Mouse (Mus musculus): Measurements from ENCODE around the gene Rdh5. TPM values are rescaled to one million over a fixed set of nuclear protein-coding genes. Genes with fewer than 3 reads are reported as not detected.

The Rdh5 gene
- polyA plus RNA-seq, 1 experiment: 37.0 TPM

DNA sequence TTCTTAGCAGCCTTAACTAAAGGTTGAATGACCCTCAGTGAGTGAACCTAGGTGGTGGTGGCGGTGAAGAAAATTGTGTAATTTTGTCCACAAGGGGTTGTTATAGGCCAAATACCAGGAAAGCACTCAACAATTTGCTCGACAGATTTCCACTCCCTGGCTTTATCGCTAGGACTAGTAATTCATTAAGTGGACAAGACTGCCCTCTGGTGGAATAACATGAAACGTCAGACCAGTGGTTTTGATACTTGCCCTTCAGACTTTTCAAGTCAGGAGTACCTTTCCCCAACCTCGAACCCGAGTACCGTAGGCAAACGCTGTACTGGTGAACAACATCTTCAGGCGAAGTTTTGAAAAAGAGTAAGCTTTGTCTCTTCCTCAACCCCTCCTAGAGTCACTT is 27.3 kb downstream of the Rdh5 start:
- Histone ChIP-seq H3K4me3 (replicated peaks; ENCODE audit: insufficient read depth, low read depth, low read length) (no peak overlapping the region), H3K27ac (ENCODE audit: insufficient read depth, low read length) (no peak overlapping the region), H3K27me3 (ENCODE audit: control insufficient read depth, insufficient read depth, low read length) (no peaks in the 10 kb centered on the region), H3K4me1 (ENCODE audit: control insufficient read depth, insufficient read depth, low read length) (0 out of 2 replicates have a peak, but pooled peaks cover 3% of the 10 kb centered on the region)
- TF ChIP-seq CTCF (IDR thresholded peaks at IDR 0.05; ENCODE audit: borderline replicate concordance, insufficient read depth, low read depth, low read length): peak; percentile 54; the same call in 1 of the 2 replicates
- no peak for TF ChIP-seq POLR2A (IDR thresholded peaks at IDR 0.05; ENCODE audit: borderline replicate concordance, insufficient read depth, low read length)
- 0% methylated on average over 9 of the region's 9 CpGs for WGBS
- DNase-seq: peak; percentile 64 to 76

DNA sequence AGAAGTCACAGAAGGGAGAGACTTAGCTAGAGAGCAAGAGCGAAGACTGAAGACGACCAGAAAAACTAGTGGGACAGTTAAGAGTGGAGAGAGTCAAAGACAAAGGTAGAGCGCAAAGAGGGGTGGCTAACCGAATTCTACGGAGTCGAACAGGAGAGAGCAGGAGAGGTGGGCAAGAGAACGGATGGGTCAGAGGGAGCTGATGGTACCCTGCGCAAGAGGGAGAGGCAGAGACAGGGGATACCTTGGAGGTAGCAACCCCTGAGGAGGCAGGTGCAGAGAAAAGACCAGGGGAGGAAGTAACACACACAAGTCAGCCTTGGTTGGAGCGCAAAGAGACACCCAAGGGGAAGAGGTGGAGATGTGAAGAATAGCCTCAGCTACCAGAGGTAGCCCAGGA is 30.4 kb downstream of the Rdh5 start:
- DNase-seq: no peak
- no peak overlapping the region for H3K27ac ChIP-seq (ENCODE audit: insufficient read depth, low read length)
- peak overlapping the region; percentile 66 for H3K4me3 ChIP-seq (replicated peaks; ENCODE audit: insufficient read depth, low read depth, low read length)
- 0 out of 2 replicates have a peak, but pooled peaks cover 3% of the 10 kb centered on the region for H3K4me1 ChIP-seq (ENCODE audit: control insufficient read depth, insufficient read depth, low read length)
- no peaks in the 10 kb centered on the region for H3K27me3 ChIP-seq (ENCODE audit: control insufficient read depth, insufficient read depth, low read length)
- TF ChIP-seq POLR2A (IDR thresholded peaks at IDR 0.05; ENCODE audit: borderline replicate concordance, insufficient read depth, low read length): no peak
- TF ChIP-seq CTCF (IDR thresholded peaks at IDR 0.05; ENCODE audit: borderline replicate concordance, insufficient read depth, low read depth, low read length): no peak
- WGBS: 7% methylated on average over 9 of the region's 9 CpGs

DNA sequence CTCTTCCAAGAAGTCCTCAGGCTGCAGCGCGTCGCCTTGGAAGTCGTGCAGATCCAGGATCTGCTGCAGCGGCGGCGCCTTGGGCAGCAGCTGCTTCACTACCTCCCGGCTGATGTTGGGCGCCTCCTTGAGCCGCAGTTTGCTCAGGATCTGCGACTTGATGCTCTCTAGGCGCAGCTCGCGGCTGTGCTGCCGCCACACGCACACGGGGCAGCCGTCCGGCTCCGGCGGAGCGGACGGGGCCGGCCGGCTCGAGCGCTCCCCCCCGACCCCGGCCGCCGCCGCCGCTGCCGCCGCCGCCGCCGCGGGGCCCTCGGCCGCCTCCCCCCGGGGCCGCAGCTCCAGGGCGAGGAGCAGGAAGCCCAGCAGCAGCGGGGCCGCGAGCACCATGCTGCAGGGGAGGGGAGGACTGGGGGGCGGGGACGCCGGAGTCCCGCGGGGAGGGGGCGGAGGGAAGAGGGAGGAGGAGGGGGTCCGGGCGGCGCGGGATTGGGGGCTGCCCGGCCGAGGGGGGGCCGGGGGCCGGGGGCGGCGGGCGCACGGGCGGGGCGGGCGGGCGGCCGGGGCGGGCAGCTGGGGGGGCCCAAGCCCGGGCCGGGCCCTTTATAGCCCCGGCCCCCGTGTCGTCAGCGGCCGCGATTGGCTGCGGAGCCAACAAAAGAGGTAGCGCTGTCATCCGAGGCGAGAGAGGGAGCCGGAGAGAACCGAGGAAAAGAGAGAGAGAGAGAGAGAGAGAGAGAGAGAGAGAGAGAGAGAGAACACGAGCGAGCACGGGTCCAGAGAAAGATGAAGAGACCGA is 31.2 kb downstream of the Rdh5 start, which contains the start of gene Gdf11:
Gdf11 (minus strand) TSS at position 423 of the 799 bp plus-strand sequence.
- DNase-seq: no peak
- WGBS: 1% methylated on average over 61 of the region's 89 CpGs
- TF ChIP-seq POLR2A (IDR thresholded peaks at IDR 0.05; ENCODE audit: borderline replicate concordance, insufficient read depth, low read length): no peak
- TF ChIP-seq CTCF (IDR thresholded peaks at IDR 0.05; ENCODE audit: borderline replicate concordance, insufficient read depth, low read depth, low read length): no peak
- Histone ChIP-seq H3K27me3 (ENCODE audit: control insufficient read depth, insufficient read depth, low read length) (no peaks in the 10 kb centered on the region), H3K27ac (ENCODE audit: insufficient read depth, low read length) (no peak within 1 kb of the TSS), H3K4me1 (ENCODE audit: control insufficient read depth, insufficient read depth, low read length) (0 out of 2 replicates have a peak, but pooled peaks cover 3% of the 10 kb centered on the region), H3K4me3 (replicated peaks; ENCODE audit: insufficient read depth, low read depth, low read length) (peak within 1 kb of the TSS; percentile 66)

GRCm38 (mm10) chr10:128890383-128891295 is 32.0 kb downstream of the Rdh5 start:
- H3K4me3 ChIP-seq (replicated peaks; ENCODE audit: insufficient read depth, low read depth, low read length): peak overlapping the region; percentile 41
- TF ChIP-seq CTCF (IDR thresholded peaks at IDR 0.05; ENCODE audit: borderline replicate concordance, insufficient read depth, low read depth, low read length) (no peak), POLR2A (IDR thresholded peaks at IDR 0.05; ENCODE audit: borderline replicate concordance, insufficient read depth, low read length) (no peak)
- 0 out of 2 replicates have a peak, but pooled peaks cover 3% of the 10 kb centered on the region for H3K4me1 ChIP-seq (ENCODE audit: control insufficient read depth, insufficient read depth, low read length)
- no peak overlapping the region for H3K27ac ChIP-seq (ENCODE audit: insufficient read depth, low read length)
- 3% methylated on average over 40 of the region's 40 CpGs for WGBS
- no peaks in the 10 kb centered on the region for H3K27me3 ChIP-seq (ENCODE audit: control insufficient read depth, insufficient read depth, low read length)
- no peak for DNase-seq

DNA sequence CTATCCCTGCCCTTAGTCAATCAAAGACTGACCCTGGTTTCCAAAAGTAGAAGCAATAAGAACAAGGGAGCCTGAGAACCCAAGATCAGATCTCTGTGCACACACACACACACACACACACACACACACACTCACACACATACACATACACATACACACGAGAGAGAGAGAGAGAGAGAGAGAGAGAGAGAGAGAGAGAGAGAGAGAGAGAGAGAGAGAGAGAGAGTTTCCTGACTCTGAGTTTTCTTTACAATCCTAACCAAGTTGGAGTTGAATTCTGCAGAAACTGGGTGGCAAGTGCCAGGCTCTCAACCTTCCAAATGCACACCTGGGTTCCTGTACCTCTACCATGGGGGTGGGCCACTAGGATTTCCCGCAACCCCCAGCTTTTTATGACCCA is 32.8 kb downstream of the Rdh5 start:
- no peak for TF ChIP-seq POLR2A (IDR thresholded peaks at IDR 0.05; ENCODE audit: borderline replicate concordance, insufficient read depth, low read length)
- no peak for TF ChIP-seq CTCF (IDR thresholded peaks at IDR 0.05; ENCODE audit: borderline replicate concordance, insufficient read depth, low read depth, low read length)

DNA sequence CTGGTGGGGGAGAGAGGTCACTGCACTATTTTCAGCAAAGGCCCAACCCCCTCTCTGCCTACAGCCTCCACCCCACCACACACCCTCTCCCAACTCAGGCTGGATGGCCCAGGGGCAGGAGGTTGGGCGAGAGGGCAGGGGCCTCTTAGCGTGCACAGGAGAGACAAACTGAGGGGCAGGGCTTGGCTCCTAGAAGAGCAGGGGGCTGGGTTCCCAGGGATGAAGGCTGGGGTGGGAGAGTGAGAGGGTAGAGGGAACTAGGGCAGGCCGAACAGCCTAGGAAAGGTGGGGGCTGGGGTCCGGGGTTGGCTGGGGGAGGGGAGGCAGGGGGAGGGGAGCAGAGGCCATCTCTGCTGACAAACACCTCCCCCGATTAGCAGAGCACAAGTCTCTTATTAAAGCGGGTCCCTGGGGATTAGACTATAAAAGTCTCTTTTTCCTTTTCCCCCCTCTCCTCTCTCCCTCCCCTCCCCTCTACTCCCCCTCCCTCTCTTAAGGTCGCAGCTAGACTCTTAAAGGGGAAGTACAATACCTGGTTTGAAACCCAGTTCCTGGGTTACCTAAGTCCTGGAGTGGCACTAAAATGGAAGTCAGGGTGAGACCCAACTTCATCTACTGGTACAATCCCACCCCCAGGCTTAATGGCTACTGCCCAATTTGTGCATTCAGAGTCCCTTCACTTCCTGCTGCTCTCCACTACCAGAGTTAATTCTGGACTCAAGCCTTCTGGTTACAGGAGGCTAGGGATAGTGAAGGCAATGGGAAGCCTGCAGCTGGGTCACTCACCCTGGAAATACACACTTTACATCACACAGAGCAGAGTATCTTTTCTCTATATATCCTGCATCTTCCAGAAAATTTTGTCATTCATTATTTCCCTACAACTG is 33.5 kb downstream of the Rdh5 start:
- TF ChIP-seq POLR2A (IDR thresholded peaks at IDR 0.05; ENCODE audit: borderline replicate concordance, insufficient read depth, low read length) (no peak), CTCF (IDR thresholded peaks at IDR 0.05; ENCODE audit: borderline replicate concordance, insufficient read depth, low read depth, low read length) (no peak)
- Histone ChIP-seq H3K4me1 (ENCODE audit: control insufficient read depth, insufficient read depth, low read length) (0 out of 2 replicates have a peak, but pooled peaks cover 3% of the 10 kb centered on the region), H3K27ac (ENCODE audit: insufficient read depth, low read length) (no peak overlapping the region), H3K27me3 (ENCODE audit: control insufficient read depth, insufficient read depth, low read length) (no peaks in the 10 kb centered on the region), H3K4me3 (replicated peaks; ENCODE audit: insufficient read depth, low read depth, low read length) (no peak overlapping the region)
- WGBS: 6% methylated on average over 7 of the region's 7 CpGs
- no peak for DNase-seq

More for the DNA sequence above, 32.8 kb downstream of the Rdh5 start:
- WGBS: 65% methylated on average over 1 of the region's 2 CpGs
- Histone ChIP-seq H3K27ac (ENCODE audit: insufficient read depth, low read length) (no peak overlapping the region), H3K4me3 (replicated peaks; ENCODE audit: insufficient read depth, low read depth, low read length) (no peak overlapping the region), H3K27me3 (ENCODE audit: control insufficient read depth, insufficient read depth, low read length) (no peaks in the 10 kb centered on the region), H3K4me1 (ENCODE audit: control insufficient read depth, insufficient read depth, low read length) (0 out of 2 replicates have a peak, but pooled peaks cover 3% of the 10 kb centered on the region)
- no peak for DNase-seq

- no peak for DNase-seq
- 81% methylated on average over 5 of the region's 5 CpGs for WGBS
- no peaks in the 10 kb centered on the region for H3K4me1 ChIP-seq (ENCODE audit: control insufficient read depth, insufficient read depth, low read length)
- H3K27me3 ChIP-seq (ENCODE audit: control insufficient read depth, insufficient read depth, low read length): no peaks in the 10 kb centered on the region
- no peak overlapping the region for H3K4me3 ChIP-seq (replicated peaks; ENCODE audit: insufficient read depth, low read depth, low read length)
- no peak overlapping the region for H3K27ac ChIP-seq (ENCODE audit: insufficient read depth, low read length)
- TF ChIP-seq POLR2A (IDR thresholded peaks at IDR 0.05; ENCODE audit: borderline replicate concordance, insufficient read depth, low read length) (no peak), CTCF (IDR thresholded peaks at IDR 0.05; ENCODE audit: borderline replicate concordance, insufficient read depth, low read depth, low read length) (no peak)
Observed at GRCm38 (mm10) chr10:128882067-128882466, 40.6 kb downstream of the Rdh5 start.
